Mouse (Mus musculus): Measurements from ENCODE around the gene Mfsd11.

DNA sequence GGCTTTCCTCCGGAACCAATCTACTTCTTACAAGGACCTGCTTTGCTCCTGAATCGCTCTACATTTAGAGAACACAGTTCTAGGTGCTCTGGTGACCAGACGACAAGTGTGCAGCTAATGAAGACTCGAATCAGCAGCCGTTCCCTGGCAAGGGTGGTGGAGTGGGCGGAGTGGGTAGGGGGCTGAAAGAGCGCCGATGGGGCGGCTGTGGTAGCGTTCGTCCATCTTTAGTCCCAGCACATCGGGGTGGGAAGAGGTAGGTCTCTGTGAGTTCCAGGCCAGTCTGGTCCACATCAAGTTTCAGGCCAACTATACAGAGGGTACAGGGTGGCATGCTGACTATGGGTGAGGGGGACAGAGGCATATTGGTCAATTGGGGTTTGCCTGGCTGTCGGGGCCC lies 38.6 kb upstream of the Mfsd11 start:
- TF ChIP-seq CTCF (IDR thresholded peaks at IDR 0.05; ENCODE audit: control insufficient read depth, insufficient read depth, insufficient replicate concordance, low read depth, low read length) = no peak
- no peak for TF ChIP-seq POLR2A (IDR thresholded peaks at IDR 0.05; ENCODE audit: control insufficient read depth, low read depth, low read length)

Data from testis, adult 2 months (tissue).